ENCODE assay signal across 7 mouse cellular contexts in genomic region chr2:80638364-80639241, GRCm38 (mm10). TPM values are rescaled to one million over a fixed set of nuclear protein-coding genes. Genes with fewer than 3 reads are reported as not detected.
A peak's percentile ranks its signal among the peaks of the same experiment; 100 is the strongest.
DNase-seq lines count a peak whose midpoint lies in the region; ATAC-seq lines count a peak whose summit lies in the region.

No protein-coding gene starts in this region.

- peak; percentile 96 for ATAC-seq in granulocyte monocyte progenitor cell, adult 5-6 weeks (replicated peaks; ENCODE audit: poor library complexity, severe bottlenecking)
- ATAC-seq in midbrain, embryonic 13.5 days = peak; percentile 98

- H3K4me2 ChIP-seq in midbrain, embryonic 13.5 days (replicated peaks) = peak overlapping the region; percentile 66

- no peaks in the 10 kb centered on the region for H3K27me3 ChIP-seq in embryonic facial prominence, embryonic 10.5 days (replicated peaks; ENCODE audit: low read depth, poor library complexity, severe bottlenecking)
- no peaks in the 10 kb centered on the region for H3K27me3 ChIP-seq in limb, embryonic 10.5 days (ENCODE audit: low read depth, poor library complexity, severe bottlenecking)
- no peaks in the 10 kb centered on the region for H3K27me3 ChIP-seq in midbrain, embryonic 13.5 days

- peak overlapping the region; percentile 95 for H3K4me3 ChIP-seq in embryonic facial prominence, embryonic 10.5 days
- H3K4me3 ChIP-seq in limb, embryonic 10.5 days = peak overlapping the region; percentile 93
- H3K4me3 ChIP-seq in midbrain, embryonic 13.5 days (replicated peaks) = peak overlapping the region; percentile 91

- H3K9ac ChIP-seq in midbrain, embryonic 13.5 days (replicated peaks) = peak overlapping the region; percentile 81

- peak overlapping the region; percentile 89 for H3K27ac ChIP-seq in embryonic facial prominence, embryonic 10.5 days (replicated peaks)
- peak overlapping the region; percentile 87 for H3K27ac ChIP-seq in limb, embryonic 10.5 days
- peak overlapping the region; percentile 80 for H3K27ac ChIP-seq in midbrain, embryonic 13.5 days

- peak; percentile 96 for DNase-seq in adrenal gland, postnatal 10 days
- peak; percentile 88 for DNase-seq in embryonic facial prominence, embryonic 10.5 days (ENCODE audit: low spot score)
- DNase-seq in kidney, adult 11 months = peak; percentile 87
- DNase-seq in limb, embryonic 10.5 days (ENCODE audit: low spot score) = peak; percentile 91
- peak; percentile 81 for DNase-seq in spleen, adult 12 weeks (ENCODE audit: low spot score)

- under 1% methylated on average over 45 of the region's 45 CpGs for WGBS in embryonic facial prominence, embryonic 10.5 days
- WGBS in limb, embryonic 10.5 days = under 1% methylated on average over 45 of the region's 45 CpGs
- WGBS in midbrain, embryonic 13.5 days = under 1% methylated on average over 45 of the region's 45 CpGs

- H3K36me3 ChIP-seq in embryonic facial prominence, embryonic 10.5 days (replicated peaks) = peaks cover 21% of the 10 kb centered on the region
- peaks cover 22% of the 10 kb centered on the region for H3K36me3 ChIP-seq in limb, embryonic 10.5 days
- peaks cover 10% of the 10 kb centered on the region for H3K36me3 ChIP-seq in midbrain, embryonic 13.5 days

- no peaks in the 10 kb centered on the region for H3K9me3 ChIP-seq in embryonic facial prominence, embryonic 10.5 days
- H3K9me3 ChIP-seq in limb, embryonic 10.5 days (replicated peaks) = no peaks in the 10 kb centered on the region
- no peaks in the 10 kb centered on the region for H3K9me3 ChIP-seq in midbrain, embryonic 13.5 days

- peaks cover 9% of the 10 kb centered on the region for H3K4me1 ChIP-seq in embryonic facial prominence, embryonic 10.5 days
- H3K4me1 ChIP-seq in limb, embryonic 10.5 days = peaks cover 10% of the 10 kb centered on the region
- peaks cover 12% of the 10 kb centered on the region for H3K4me1 ChIP-seq in midbrain, embryonic 13.5 days (replicated peaks)

RNA-seq across cellular contexts. Expression of gene Nup35, which starts 21.6 kb away (rescaled TPM):
- total RNA-seq in adrenal gland, postnatal 10 days (2021) = 10 to 100 TPM; 14.6 to 18.6 TPM
- 64.1 and 68.1 TPM in 2 replicates for polyA plus RNA-seq in embryonic facial prominence, embryonic 10.5 days (2016; fragmentation: Nextera tagmentation; extraction: Ambion mirVana)
- 22.2 and 37.5 TPM in 2 replicates for total RNA-seq in granulocyte monocyte progenitor cell, adult 5-6 weeks (2014; fragmentation: Nextera tagmentation)
- 35.3 and 49.2 TPM in 2 replicates for total RNA-seq in granulocyte monocyte progenitor cell, adult 5-6 weeks (2017)
- 67.2 and 71.2 TPM in 2 replicates for polyA plus RNA-seq in limb, embryonic 10.5 days (2016; fragmentation: Nextera tagmentation; extraction: Ambion mirVana)
- 57.5 and 60.5 TPM in 2 replicates for polyA plus RNA-seq in midbrain, embryonic 13.5 days (2015; fragmentation: Nextera tagmentation; extraction: Ambion mirVana)

RNA-seq across cellular contexts. Expression of gene Dusp19, which starts 21.8 kb away (rescaled TPM):
- total RNA-seq in adrenal gland, postnatal 10 days (2021) = 10 to 100 TPM in 1 of 2 experiments, 1 to 10 TPM in 1; 9.0 to 13.3 TPM
- polyA plus RNA-seq in embryonic facial prominence, embryonic 10.5 days (2016; fragmentation: Nextera tagmentation; extraction: Ambion mirVana) = 16.0 and 16.8 TPM in 2 replicates
- 10.3 and 11.5 TPM in 2 replicates for total RNA-seq in granulocyte monocyte progenitor cell, adult 5-6 weeks (2014; fragmentation: Nextera tagmentation)
- 6.2 and 13.1 TPM in 2 replicates for total RNA-seq in granulocyte monocyte progenitor cell, adult 5-6 weeks (2017)
- polyA plus RNA-seq in limb, embryonic 10.5 days (2016; fragmentation: Nextera tagmentation; extraction: Ambion mirVana) = 13.2 and 14.1 TPM in 2 replicates
- polyA plus RNA-seq in midbrain, embryonic 13.5 days (2015; fragmentation: Nextera tagmentation; extraction: Ambion mirVana) = 17.3 and 17.4 TPM in 2 replicates

RNA-seq across cellular contexts. Expression of gene Nckap1, which starts 57.4 kb away (rescaled TPM):
- total RNA-seq in adrenal gland, postnatal 10 days (2021) = 100 to 1,000 TPM; 111 to 115 TPM
- polyA plus RNA-seq in embryonic facial prominence, embryonic 10.5 days (2016; fragmentation: Nextera tagmentation; extraction: Ambion mirVana) = 66.6 and 69.5 TPM in 2 replicates
- 0.11 TPM in 1 of 2 replicates, not detected in the other for total RNA-seq in granulocyte monocyte progenitor cell, adult 5-6 weeks (2014; fragmentation: Nextera tagmentation)
- total RNA-seq in granulocyte monocyte progenitor cell, adult 5-6 weeks (2017) = 1.3 and 1.7 TPM in 2 replicates
- 66.5 and 73.3 TPM in 2 replicates for polyA plus RNA-seq in limb, embryonic 10.5 days (2016; fragmentation: Nextera tagmentation; extraction: Ambion mirVana)
- 68.0 and 78.9 TPM in 2 replicates for polyA plus RNA-seq in midbrain, embryonic 13.5 days (2015; fragmentation: Nextera tagmentation; extraction: Ambion mirVana)

Comparison
In these comparisons a context has a peak if more than half of its experiments do, and no peak if none do; other contexts are left out.
1. Peak in every context shown above with its lines: DNase-seq, ATAC-seq, H3K4me3 ChIP-seq and H3K27ac ChIP-seq.